Mouse (Mus musculus) liver, embryonic 16.5 days (tissue): ENCODE results near the gene Chrm3. TPM values are rescaled to one million over a fixed set of nuclear protein-coding genes. Genes with fewer than 3 reads are reported as not detected.

Source experiments
- ATAC-seq: fragments of 200-750 bp; cut with Nextera tagmentation; 2 replicates; pipeline ENCODE4 v1.8.0; 2017; ENCODE audit warnings: low read depth, mild to moderate bottlenecking, moderate number of reproducible peaks, moderate library complexity
- H3K27ac ChIP-seq: fragments of 300-500 bp; sonication (generic); 2 replicates; pipeline ENCODE4 v1.5.1; 2014; ENCODE audit warnings: mild to moderate bottlenecking, low read length
- H3K27me3 ChIP-seq: fragments of 300-500 bp; sonication (generic); 2 replicates; pipeline ENCODE4 v1.6.1; 2014; ENCODE audit warnings: low read depth, low read length, mixed read lengths; ENCODE audit not compliant: control insufficient read depth, insufficient read depth
- H3K36me3 ChIP-seq: fragments of 300-500 bp; sonication (generic); 2 replicates; pipeline ENCODE4 v1.6.1; 2014; ENCODE audit warnings: mild to moderate bottlenecking; ENCODE audit not compliant: control insufficient read depth, insufficient read depth
- H3K4me1 ChIP-seq: fragments of 300-500 bp; sonication (generic); 2 replicates; pipeline ENCODE4 v1.6.1; 2014; ENCODE audit warnings: low read depth, low read length, mixed read lengths; ENCODE audit not compliant: control insufficient read depth
- H3K4me2 ChIP-seq: fragments of 300-500 bp; sonication (generic); 2 replicates; pipeline ENCODE4 v1.6.1; 2014; ENCODE audit warnings: low read depth, low read length, mixed read lengths
- H3K4me3 ChIP-seq: fragments of 300-500 bp; sonication (generic); 2 replicates; pipeline ENCODE4 v1.5.1; 2014; ENCODE audit warnings: low read depth, mild to moderate bottlenecking, low read length
- H3K9ac ChIP-seq: fragments of 300-500 bp; sonication (generic); 2 replicates; pipeline ENCODE4 v1.6.1; 2014; ENCODE audit warnings: low read depth, low read length
- H3K9me3 ChIP-seq: fragments of 300-500 bp; sonication (generic); replicated peaks from 2 replicates; pipeline ENCODE4 v1.6.1; 2016; ENCODE audit warnings: low read length; ENCODE audit not compliant: control insufficient read depth
- WGBS: fragments of 180-500 bp; shearing (Covaris S2); extraction: QIAGEN DNeasy Blood & Tissue Kit; methylation state at CpG from one replicate; pipeline ENCODE4 v1.1.7; 2014; ENCODE audit not compliant: insufficient replicate concordance; 5-methylcytosine and 5-hydroxymethylcytosine counted together
- polyA plus RNA-seq: library from polyadenylated mRNA; unstranded; fragments of >200 nt; fragmentation: Nextera tagmentation; extraction: Ambion mirVana; gene quantifications from 2 replicates; pipeline ENCODE4 v1.2.1, GENCODE M21; 2015

Chrm3 gene
- polyA plus RNA-seq, 1 experiment from 2014 or later: 0.05 TPM

DNA sequence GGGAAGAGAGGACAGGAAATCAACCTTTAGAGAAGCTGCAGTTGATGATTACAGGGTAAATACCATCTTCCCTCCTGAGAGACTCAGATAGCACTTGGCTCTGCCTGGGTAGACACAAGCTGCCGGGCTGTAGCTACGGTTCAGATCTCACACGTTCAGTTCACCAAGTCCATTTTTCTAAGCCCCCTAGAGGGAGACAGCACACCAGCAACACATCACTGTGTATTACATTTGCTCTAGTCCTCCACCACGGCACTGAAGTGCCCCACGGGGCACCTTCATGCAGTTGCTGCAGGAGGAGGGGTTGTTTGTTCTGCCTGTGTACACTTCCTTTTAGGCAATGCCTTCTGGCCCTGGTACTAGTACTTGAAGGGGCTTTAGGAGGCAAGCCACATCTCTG is 289.5 kb downstream of the Chrm3 start:
- no peak overlapping the region for H3K27ac ChIP-seq
- no peaks in the 10 kb centered on the region for H3K27me3 ChIP-seq
- no peaks in the 10 kb centered on the region for H3K36me3 ChIP-seq
- H3K9me3 ChIP-seq: no peaks in the 10 kb centered on the region
- 8% methylated on average over 5 of the region's 5 CpGs for WGBS
- H3K9ac ChIP-seq: no peak overlapping the region
- 0 out of 2 replicates have a peak, but pooled peaks have one; percentile 27 for ATAC-seq
- H3K4me1 ChIP-seq: no peaks in the 10 kb centered on the region
- H3K4me3 ChIP-seq: no peak overlapping the region
- H3K4me2 ChIP-seq: no peak overlapping the region

DNA sequence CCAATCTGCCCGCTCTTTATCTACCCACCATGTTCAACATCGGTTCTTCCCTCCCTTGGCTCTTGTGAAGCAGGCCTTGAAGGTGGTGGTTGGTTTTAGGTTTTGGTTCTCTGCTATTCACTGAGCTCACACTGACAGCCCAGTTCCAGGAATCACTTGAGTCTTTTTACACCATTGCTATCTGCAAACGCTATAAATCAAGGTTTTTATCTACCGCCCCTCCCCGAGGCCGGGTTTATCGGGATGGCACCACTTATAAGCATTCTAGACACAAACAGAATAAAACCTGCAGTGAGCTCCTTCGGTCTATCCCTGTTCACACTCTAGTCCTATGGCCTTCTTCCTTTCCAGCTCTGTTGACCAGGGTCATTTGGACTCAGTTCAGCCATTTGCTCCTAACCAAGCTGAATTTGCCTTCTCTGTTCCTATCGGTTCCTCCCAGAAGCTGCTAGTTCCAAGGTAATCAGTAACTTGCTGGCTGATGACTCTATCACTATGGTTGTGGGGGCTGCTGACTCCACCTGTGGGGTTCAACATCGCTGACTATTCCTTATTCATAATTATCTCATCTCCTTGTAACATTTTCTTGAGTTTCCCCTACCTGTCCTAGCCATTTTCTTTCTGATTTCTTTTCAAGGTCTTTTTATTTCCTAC is 291.6 kb downstream of the Chrm3 start:
- H3K4me1 ChIP-seq: no peaks in the 10 kb centered on the region
- H3K9me3 ChIP-seq: no peaks in the 10 kb centered on the region
- H3K27me3 ChIP-seq: no peaks in the 10 kb centered on the region
- no peak overlapping the region for H3K4me3 ChIP-seq
- no peaks in the 10 kb centered on the region for H3K36me3 ChIP-seq
- no peak overlapping the region for H3K9ac ChIP-seq
- WGBS: 63% methylated on average over 10 of the region's 10 CpGs
- H3K4me2 ChIP-seq: no peak overlapping the region
- ATAC-seq: no peak
- H3K27ac ChIP-seq: no peak overlapping the region

DNA sequence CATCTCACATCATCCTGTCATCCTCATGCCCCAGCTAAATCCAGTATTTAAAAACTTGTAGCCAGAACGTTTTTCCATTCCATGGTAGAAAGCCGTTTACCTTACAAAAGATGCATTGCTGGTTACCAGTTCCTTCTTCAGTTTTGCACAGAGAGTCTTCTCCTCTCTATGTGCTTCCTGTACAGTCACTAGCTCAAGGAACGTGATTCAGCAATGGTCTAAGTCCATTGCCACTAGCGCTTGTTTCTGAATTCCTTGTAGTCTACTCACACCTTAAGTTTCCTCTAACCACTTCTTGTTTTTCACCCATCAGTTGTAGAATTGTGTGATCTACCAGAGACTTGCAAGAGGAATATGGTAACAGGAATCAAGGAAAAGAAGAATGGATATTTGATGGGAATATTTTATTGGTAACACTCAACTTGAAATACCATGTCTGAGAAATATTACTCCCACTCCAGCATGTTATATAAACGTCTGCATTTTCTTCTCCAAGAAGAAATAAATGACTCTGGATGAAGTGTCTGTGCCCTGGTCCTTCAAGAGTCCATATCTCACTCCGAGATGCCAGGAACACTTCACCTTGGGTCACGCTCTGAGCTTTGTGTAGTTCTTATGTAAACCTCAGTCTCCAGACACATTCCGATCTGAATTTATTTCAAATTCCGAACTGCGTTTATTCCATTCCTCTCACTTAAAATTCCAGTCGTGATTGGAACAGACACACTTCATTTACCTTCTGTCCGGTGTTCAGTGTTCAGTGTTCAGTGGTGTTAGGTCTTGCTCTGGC is 293.6 kb downstream of the Chrm3 start:
- Histone ChIP-seq H3K36me3 (no peaks in the 10 kb centered on the region), H3K4me2 (no peak overlapping the region), H3K4me3 (no peak overlapping the region), H3K9ac (no peak overlapping the region), H3K9me3 (no peaks in the 10 kb centered on the region), H3K4me1 (no peaks in the 10 kb centered on the region), H3K27me3 (no peaks in the 10 kb centered on the region), H3K27ac (no peak overlapping the region)
- ATAC-seq: no peak
- 50% methylated on average over 12 of the region's 12 CpGs for WGBS

GRCm38 (mm10) chr13:10065776-10066175 is 294.9 kb downstream of the Chrm3 start:
- Histone ChIP-seq H3K27ac (no peak overlapping the region), H3K4me3 (no peak overlapping the region), H3K36me3 (no peaks in the 10 kb centered on the region), H3K4me1 (no peaks in the 10 kb centered on the region), H3K27me3 (no peaks in the 10 kb centered on the region), H3K9me3 (no peaks in the 10 kb centered on the region), H3K4me2 (no peak overlapping the region; the same call in 1 of the 2 replicates), H3K9ac (no peak overlapping the region)
- ATAC-seq: no peak
- 14% methylated on average over 2 of the region's 2 CpGs for WGBS

GRCm38 (mm10) chr13:10062681-10063080 is 298.0 kb downstream of the Chrm3 start:
- no peaks in the 10 kb centered on the region for H3K36me3 ChIP-seq
- ATAC-seq: no peak
- no peaks in the 10 kb centered on the region for H3K4me1 ChIP-seq
- no peaks in the 10 kb centered on the region for H3K27me3 ChIP-seq
- no peak overlapping the region for H3K27ac ChIP-seq
- H3K4me2 ChIP-seq: no peak overlapping the region
- no peaks in the 10 kb centered on the region for H3K9me3 ChIP-seq
- WGBS: 52% methylated on average over 5 of the region's 5 CpGs
- H3K9ac ChIP-seq: no peak overlapping the region
- no peak overlapping the region for H3K4me3 ChIP-seq

GRCm38 (mm10) chr13:10058993-10059392 is 301.7 kb downstream of the Chrm3 start:
- no peaks in the 10 kb centered on the region for H3K9me3 ChIP-seq
- no peak overlapping the region for H3K4me3 ChIP-seq
- H3K4me1 ChIP-seq: no peaks in the 10 kb centered on the region
- ATAC-seq: no peak
- 52% methylated on average over 1 of the region's 1 CpGs for whole genome bisulfite sequencing
- H3K27me3 ChIP-seq: no peaks in the 10 kb centered on the region
- no peak overlapping the region for H3K27ac ChIP-seq
- H3K9ac ChIP-seq: no peak overlapping the region
- H3K36me3 ChIP-seq: no peaks in the 10 kb centered on the region
- no peak overlapping the region for H3K4me2 ChIP-seq

DNA sequence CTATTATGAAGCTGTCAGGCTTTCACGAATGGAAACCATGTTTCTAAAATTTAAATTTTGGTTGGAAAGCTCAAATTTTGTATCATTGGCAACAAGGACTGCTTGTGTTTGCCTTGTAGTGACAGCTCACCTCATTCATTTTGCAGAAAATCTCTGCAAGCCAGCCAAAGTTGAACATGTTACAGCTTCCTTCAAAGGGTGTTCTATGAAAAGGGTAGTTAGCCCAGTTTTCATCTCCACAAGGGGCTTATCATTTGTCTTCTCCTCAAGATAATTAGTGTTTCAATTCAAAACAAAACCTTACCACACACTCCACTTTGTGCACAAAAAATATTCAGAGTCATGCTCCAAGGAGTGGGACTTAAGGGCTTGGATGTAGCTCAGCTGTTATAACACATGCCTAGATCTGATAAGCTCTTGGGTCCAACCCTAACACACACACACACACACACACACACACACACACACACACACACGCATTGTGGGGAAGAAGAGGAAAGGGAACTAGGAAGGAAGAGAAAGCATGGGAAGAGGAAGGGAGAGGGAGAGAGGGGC is 302.9 kb downstream of the Chrm3 start:
- H3K4me2 ChIP-seq: no peak overlapping the region
- no peak overlapping the region for H3K9ac ChIP-seq
- no peak overlapping the region for H3K4me3 ChIP-seq
- 45% methylated on average over 2 of the region's 2 CpGs for WGBS
- no peaks in the 10 kb centered on the region for H3K27me3 ChIP-seq
- no peaks in the 10 kb centered on the region for H3K36me3 ChIP-seq
- no peak overlapping the region for H3K27ac ChIP-seq
- no peak for ATAC-seq
- no peaks in the 10 kb centered on the region for H3K4me1 ChIP-seq
- H3K9me3 ChIP-seq: no peaks in the 10 kb centered on the region

DNA sequence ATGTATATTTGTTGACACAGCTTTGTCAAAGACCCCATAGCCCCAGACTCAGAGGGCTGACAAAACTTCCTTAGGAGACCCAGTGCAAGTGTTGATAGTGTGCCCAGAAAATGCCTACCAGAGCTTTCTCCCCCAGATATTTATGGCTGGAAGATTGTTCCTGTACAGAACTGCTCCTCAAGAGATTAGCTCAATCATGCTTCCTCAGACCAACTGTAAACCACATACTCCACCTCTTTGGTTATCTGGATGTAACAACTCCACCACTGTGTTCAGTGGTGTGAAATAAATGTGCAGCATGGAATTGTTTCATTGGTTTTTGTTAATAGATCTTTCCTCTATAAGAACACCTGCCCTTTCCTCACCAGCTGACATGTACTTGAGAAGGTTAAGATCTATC is 306.6 kb downstream of the Chrm3 start:
- Histone ChIP-seq H3K27me3 (no peaks in the 10 kb centered on the region), H3K9ac (no peak overlapping the region), H3K9me3 (no peaks in the 10 kb centered on the region), H3K4me2 (no peak overlapping the region), H3K4me1 (no peaks in the 10 kb centered on the region), H3K36me3 (no peaks in the 10 kb centered on the region), H3K27ac (no peak overlapping the region), H3K4me3 (no peak overlapping the region)
- no peak for ATAC-seq

GRCm38 (mm10) chr13:10053301-10053889 is 307.3 kb downstream of the Chrm3 start:
- no peak overlapping the region for H3K4me2 ChIP-seq
- H3K9me3 ChIP-seq: no peaks in the 10 kb centered on the region
- no peak overlapping the region for H3K27ac ChIP-seq
- H3K9ac ChIP-seq: no peak overlapping the region
- no peaks in the 10 kb centered on the region for H3K27me3 ChIP-seq
- H3K4me3 ChIP-seq: no peak overlapping the region
- WGBS: 75% methylated on average over 8 of the region's 8 CpGs
- no peak for ATAC-seq
- no peaks in the 10 kb centered on the region for H3K4me1 ChIP-seq
- no peaks in the 10 kb centered on the region for H3K36me3 ChIP-seq
